Mouse (Mus musculus) erythroblast, adult 5-6 weeks (primary cell): ENCODE results near the gene Mcfd2. TPM values are rescaled to one million over a fixed set of nuclear protein-coding genes. Genes with fewer than 3 reads are reported as not detected.

Experiments used
- ATAC-seq: replicated peaks from 2 replicates; pipeline ENCODE4 v1.8.0; 2016; ENCODE audit warnings: moderate number of reproducible peaks, mild to moderate bottlenecking, moderate TSS enrichment, inconsistent platforms; ENCODE audit not compliant: poor library complexity, low FRiP score, severe bottlenecking
- total RNA-seq, 2 experiments: library from RNA; stranded (forward) in 1 of 2; stranded (reverse) in 1 of 2; fragments of 150-400 nt in 1 of 2; fragments of 200-764, 138-1000 nt in 1 of 2; gene quantifications; 2 replicates each; pipeline versions ENCODE4 v1.2.3 to v1.2.4; 2015 to 2017; ENCODE audit warnings: low replicate concordance in 2 of 2

The Mcfd2 gene
- total RNA-seq, 2 experiments from 2014 or later: 14.2 to 15.8 TPM

DNA sequence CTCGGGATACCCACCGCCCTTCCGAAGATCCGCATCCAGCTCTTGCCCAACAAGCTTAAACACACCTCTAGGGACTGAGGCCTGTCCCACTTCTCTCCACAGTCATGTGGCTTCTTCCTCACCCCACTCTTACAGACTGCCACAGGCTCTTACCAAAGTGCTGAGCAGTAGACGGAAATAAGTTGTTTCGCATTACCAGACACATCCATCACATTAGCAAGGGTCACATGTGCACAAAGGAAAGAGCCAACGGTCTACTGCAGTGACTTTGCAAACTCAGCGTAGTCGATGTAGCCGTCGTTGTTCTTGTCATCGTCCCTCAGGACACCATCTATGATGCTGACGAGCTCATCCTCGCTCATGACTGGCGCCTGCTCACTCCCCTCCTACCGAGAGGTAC is 10.1 kb downstream of the Mcfd2 start:
- ATAC-seq: no peak

DNA sequence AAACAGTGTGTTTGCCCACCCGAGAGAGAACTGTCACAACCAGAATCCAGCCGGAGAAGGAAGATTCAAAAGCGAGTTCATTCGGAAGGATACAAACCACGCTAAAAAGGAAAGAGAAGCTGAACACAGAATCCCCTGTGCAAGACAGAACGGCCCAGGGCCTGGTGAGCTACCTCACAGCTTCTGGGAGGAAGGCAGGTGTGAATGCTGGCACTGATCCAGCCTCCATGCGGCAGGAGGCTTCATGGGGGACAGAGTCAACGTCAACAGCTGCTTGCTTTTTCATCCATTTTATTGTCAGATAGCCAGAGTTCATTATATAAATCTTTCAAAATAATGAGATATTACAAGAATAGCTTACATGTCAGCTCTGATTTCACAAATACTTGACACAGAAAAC is 11.4 kb downstream of the Mcfd2 start:
- ATAC-seq: no peak

DNA sequence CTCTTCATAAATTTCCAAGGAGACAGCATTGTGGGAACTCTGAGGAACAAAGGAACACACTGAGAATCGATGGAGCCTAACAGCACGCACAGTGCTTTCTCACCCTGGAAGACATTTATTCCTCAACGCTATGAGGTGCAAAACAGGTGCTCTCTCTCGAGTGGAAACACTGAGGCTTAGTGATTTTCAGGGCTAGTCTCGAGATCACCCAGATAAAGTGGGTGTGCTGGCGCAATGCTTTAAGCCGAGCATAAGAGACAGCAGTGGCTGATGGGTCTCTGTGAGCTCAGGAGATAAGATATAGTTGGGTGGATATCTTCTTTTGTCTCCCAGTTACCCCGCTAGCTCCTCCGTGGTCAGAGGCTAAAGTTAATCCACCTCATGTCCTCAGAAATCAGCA is 19.6 kb downstream of the Mcfd2 start:
- ATAC-seq: no peak

DNA sequence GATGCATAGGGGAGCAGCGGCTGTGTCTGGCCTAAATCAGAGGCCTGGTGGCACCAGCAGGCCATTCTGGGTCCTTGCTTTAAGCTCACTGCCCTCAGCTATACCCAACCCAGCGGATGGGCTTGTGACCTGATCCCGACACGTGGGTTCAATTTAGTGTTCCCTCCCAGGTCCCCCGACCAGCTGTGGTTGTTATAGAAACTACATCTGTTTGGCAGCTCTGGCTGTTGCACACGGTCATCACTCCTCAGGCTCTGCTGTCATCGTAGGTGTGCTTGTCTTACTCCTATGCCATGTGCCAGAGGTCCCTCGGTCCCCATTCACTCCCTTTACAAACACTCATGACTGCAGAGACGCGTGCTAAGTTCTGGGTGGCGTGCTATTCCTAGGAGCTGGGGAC is 27.9 kb downstream of the Mcfd2 start:
- ATAC-seq: no peak

DNA sequence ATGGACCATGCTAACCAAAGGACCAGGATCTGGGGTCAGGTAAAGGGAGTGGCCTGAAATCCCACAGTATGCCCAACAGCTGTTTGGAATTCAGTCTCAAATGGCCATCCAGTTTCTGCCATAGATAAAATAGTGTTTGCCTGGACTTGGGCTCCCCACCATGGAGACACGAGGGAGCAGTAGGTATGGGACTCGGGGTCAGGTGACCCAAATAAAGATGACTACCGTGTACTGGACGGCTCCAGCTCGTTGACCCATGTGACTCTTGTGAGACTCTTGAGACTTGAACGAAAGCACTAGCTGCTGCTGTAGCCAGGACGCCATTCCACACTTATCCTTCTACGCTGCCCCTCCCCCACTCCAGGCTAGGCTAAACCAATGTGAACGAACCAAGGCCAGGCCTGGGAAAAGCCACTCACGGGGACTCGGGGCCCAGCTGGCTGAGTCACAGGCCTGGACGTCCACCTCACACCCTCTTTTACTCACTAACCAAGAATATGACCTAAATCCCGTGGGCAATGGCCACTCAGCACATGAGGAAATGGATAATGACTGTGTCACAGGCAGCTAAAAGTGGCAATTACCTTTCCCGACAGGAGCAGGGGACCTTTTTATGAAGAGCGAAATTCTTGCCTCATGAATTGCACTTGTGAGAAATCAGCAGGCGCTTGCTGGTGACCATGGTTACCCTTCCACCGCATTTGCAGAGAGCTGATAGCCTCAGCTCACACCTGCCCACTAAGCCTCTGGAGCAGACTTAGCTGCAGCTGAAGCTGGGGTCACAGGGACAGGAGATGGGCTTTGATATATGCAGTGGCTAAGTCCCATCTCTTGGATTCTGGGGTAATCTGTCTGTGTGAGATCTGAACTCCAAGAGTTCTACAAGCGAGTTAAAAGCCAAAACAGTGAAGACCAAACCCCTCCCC is 28.7 kb downstream of the Mcfd2 start:
- no peak for ATAC-seq

DNA sequence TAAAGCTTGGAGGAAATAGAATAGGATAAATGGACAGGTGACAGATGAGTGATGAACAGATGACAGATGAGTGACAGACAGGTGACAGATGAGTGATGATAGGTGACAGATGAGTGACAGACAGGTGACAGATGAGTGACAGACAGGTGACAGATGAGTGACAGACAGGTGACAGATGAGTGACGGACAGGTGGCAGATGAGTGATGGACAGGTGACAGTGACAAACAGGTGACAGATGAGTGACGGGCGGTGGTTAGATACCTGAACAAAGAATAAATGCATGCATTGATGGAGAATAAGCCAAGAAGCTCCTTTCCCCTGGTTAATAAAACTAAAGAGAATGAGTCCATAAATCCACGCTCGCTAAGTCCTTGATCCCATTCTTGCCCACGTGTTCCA is 30.7 kb downstream of the Mcfd2 start:
- no peak for ATAC-seq

DNA sequence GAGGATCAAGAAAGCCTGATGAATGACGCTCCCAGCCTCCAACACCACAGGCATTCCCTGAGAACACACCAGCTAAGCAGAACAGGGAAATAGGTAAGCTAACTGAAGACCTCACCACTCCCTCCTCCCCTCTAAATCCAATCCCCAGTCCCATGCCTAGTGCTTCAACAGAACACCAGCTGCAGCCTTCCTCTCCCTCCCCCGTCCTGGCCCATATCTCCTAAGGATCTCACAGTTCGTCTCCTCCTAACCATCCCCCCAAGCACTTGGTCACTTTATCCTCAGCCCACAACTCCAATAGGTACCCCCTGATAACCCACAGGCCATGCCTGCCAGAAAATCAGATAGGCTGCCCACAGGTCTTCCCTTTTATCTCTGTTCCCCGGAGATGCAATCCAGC is 37.9 kb downstream of the Mcfd2 start:
- no peak for ATAC-seq

DNA sequence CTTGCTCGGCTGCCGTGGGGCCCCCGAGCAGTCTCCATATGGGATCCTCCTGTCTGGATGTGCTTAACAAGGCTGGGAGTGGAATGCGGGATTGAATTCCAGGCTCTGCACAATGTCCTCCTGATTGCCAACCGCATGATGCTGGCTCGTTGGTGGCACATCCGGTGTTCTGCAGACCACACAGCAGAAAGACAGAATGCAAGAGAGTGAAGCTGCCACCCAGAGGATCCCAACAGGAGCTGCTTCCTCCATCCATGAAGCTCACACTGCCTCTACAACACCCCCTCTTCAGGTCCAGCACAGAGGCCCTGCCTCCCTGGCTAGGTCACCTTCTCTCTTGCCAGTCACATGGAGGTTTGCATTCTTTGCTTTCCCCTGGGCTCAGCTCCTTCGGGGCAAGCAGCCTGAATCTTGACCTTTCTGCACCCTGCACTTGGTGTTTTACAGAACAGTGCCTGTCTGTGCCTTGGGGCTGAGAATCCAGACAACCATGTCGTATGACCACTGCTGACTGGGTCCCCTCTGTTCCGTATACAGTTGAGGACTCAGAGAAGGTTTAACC is 39.6 kb downstream of the Mcfd2 start:
- ATAC-seq: no peak

DNA sequence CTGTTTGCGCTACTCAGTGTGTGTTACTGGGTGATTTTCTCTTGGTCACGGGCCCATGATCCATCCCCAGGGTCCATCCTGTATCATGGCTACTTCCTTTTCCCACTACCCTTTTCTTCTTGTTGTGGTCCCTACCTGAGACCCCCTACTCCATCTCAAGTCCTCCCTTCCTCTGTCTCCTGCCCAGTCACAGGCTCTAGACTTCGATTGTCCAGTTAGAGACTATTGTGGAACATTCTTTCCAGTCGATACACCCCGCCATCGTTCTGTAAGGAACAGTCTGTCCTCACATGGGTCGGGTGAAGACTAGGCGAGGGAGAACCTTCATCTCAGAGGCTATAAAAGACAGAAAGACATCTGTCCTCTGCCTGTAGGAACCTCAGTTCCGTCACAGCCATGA is 40.4 kb downstream of the Mcfd2 start:
- ATAC-seq: no peak

DNA sequence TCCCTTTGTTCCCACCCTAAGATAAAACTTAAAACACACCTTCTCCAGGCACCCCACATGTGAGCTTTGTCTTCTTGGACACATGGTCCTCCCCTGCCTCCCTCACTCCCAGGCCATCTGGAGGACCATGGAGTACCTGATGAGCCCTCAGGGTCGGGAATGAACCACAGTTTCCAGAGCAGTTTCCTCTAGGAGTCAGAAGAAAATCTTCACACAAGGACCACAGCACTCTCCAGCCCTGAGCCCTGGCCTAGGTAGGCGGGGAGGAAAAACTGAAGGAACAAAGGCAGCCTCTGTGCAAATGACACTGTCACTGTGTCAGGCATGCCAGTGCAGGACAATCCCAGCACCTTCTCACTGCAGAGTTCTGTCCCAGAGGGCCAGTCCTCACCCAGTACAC is 41.3 kb downstream of the Mcfd2 start:
- no peak for ATAC-seq

DNA sequence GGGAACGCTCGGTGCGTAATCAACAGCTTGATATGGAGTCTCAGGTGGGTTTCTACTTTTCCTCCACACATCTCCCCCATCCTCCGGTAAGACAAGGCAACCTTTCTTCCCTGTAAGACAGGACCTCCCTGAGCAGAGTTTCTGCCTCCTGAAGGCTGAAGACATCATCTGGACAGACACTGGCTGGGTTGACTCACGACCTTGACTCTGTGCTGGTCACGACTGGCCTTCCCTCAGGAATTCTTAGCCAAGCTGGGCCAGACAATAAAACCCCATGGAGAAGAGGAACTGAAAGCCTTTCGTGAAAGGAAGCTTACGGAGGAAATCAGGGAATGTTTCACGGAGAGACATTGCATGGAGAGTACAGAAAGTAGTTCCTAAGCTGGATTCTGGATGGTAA is 46.3 kb downstream of the Mcfd2 start:
- no peak for ATAC-seq

DNA sequence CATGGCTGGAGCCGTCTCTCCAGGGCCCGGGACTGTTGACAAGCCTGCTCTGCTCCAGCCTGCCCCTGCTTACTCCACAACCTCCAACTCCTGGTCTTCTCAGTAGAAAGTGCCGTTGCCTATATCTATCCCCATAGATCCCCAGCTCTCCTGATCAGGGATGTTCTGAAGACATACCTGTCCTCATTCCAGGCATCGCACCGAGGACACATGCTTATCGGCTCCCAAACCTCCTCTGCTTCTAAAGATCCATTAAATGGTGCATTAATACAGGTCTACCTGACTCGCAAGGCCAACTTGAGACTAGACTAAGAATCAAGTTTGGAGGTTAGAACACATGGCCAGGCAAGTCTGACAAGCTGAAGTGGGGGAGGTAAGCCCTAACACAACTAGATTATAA is 51.2 kb downstream of the Mcfd2 start:
- ATAC-seq: no peak

DNA sequence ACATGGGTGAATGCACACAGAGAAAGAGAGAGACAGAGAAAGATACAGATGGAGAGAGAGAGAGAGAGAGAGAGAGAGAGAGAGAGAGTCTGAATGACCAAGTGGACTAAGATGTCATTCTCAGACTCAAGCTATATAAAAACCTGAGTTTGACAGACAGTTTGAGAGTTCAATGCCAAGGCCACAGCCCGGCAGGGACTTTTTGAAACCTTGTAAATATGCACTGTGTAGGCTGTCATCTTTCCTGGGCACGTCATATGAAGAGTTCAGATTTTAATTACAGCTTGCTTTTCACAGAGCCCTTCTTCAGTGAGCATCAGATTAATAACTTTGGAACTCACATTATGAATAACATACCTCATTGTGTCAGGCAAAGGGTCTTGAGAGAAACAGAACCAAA is 55.2 kb downstream of the Mcfd2 start:
- no peak for ATAC-seq

DNA sequence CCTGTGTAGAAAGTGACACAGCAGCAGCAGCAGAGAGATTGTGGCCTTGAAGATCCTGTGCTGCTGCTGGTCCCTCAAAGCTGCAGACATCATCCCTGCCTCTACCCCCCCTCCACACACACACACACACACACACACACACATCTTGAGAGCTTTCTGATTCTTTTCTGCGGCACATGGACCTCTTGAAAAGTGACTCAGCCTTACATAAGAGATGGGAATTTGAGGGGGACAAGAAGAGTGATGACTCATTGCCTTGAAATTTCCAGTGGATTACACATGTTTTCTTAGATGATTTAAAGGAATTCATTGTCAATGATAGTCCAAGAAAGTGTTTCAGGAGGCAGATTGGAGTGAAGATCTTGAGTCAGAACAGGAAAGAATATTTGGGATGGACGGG is 58.9 kb downstream of the Mcfd2 start:
- no peak for ATAC-seq

Other genes starting within 250 kb of the Mcfd2 start
- 11.7 TPM in 1 of 2 replicates, not detected in the other for gene Pigf, start 240.5 kb downstream of the Mcfd2 start, total RNA-seq (2015; ENCODE audit: low replicate concordance)
- 0.42 and 6.1 TPM in 2 replicates for gene Pigf, start 240.5 kb downstream of the Mcfd2 start, total RNA-seq (2017; ENCODE audit: low replicate concordance)
- 89.9 and 95.5 TPM in 2 replicates for gene Cript, start 240.4 kb downstream of the Mcfd2 start, total RNA-seq (2015; ENCODE audit: low replicate concordance)
- 51.6 and 60.5 TPM in 2 replicates for gene Cript, start 240.4 kb downstream of the Mcfd2 start, total RNA-seq (2017; ENCODE audit: low replicate concordance)
- gene Socs5, start 158.3 kb downstream of the Mcfd2 start, total RNA-seq (2015; ENCODE audit: low replicate concordance): 0.58 and 1.9 TPM in 2 replicates
- 1.2 and 1.3 TPM in 2 replicates for gene Socs5, start 158.3 kb downstream of the Mcfd2 start, total RNA-seq (2017; ENCODE audit: low replicate concordance)
- 17.9 and 19.0 TPM in 2 replicates for gene Ttc7, start 17.0 kb upstream of the Mcfd2 start, total RNA-seq (2015; ENCODE audit: low replicate concordance)
- gene Ttc7, start 17.0 kb upstream of the Mcfd2 start, total RNA-seq (2017; ENCODE audit: low replicate concordance): 16.3 and 35.7 TPM in 2 replicates
- gene Stpg4, start 161.8 kb upstream of the Mcfd2 start, total RNA-seq (2015; ENCODE audit: low replicate concordance): not detected in 2 replicates
- gene Stpg4, start 161.8 kb upstream of the Mcfd2 start, total RNA-seq (2017; ENCODE audit: low replicate concordance): not detected in 2 replicates
- 185 and 230 TPM in 2 replicates for gene Calm2, start 181.0 kb upstream of the Mcfd2 start, total RNA-seq (2015; ENCODE audit: low replicate concordance)
- 221 and 301 TPM in 2 replicates for gene Calm2, start 181.0 kb upstream of the Mcfd2 start, total RNA-seq (2017; ENCODE audit: low replicate concordance)